Mouse (Mus musculus): ENCODE data around the gene Slc16a1.

The Slc16a1 gene

DNA sequence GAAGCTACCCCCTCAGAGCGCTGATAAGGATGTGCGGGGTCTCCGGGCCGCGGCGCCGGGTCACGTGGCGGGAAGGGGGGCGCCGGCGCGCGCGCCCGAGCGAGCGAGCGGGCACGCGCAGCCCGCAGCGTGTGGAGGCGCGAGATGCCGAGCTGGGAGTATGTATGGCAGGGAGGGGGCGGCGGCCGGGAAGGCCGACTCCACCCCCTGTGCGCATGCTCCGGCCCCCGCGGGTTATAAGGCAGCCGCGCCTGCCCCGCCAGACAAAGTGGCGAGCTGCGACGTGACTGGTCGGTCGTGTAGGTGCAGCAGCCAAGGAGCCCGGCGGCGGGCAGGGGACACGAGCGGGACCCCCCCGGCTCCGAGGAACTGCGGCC lies at the start of gene Slc16a1:
Slc16a1 (plus strand) TSS at position 266 of the 377 bp plus-strand sequence.
- peak; percentile 90 for DNase-seq

DNA sequence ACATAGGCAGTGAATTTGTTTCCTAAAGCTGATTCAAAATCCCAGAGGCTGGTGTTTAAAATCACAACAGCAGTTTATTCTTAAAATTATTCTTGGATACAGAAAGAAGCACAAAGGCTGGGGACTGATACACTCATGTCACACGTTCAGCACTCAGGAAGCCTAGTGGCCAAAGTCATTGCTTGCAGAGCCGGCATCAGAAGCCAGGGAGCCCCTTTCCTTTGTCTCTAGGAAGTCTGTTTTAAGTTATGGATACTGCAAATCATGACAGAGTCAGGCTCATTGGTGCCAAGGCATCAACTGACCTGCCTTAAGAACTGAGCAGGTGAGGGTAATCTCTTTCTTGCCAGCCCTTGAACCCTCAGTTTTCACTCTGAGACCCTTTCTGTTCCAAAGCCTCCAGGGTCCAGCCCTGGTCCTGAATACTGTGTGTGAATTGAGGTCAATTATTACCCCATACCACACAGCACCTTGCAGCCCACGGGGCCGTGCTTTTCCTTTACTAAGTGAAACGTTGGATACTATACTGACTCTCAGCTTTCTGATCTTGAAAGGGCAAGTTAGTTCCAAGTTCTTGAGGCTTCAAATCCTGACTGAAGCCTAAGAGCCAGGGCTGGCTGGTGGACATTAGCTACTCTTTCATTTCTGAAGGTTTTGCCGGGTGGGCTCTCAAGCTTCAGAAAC lies 41.9 kb upstream of the Slc16a1 start:
- no peak for DNase-seq

DNA sequence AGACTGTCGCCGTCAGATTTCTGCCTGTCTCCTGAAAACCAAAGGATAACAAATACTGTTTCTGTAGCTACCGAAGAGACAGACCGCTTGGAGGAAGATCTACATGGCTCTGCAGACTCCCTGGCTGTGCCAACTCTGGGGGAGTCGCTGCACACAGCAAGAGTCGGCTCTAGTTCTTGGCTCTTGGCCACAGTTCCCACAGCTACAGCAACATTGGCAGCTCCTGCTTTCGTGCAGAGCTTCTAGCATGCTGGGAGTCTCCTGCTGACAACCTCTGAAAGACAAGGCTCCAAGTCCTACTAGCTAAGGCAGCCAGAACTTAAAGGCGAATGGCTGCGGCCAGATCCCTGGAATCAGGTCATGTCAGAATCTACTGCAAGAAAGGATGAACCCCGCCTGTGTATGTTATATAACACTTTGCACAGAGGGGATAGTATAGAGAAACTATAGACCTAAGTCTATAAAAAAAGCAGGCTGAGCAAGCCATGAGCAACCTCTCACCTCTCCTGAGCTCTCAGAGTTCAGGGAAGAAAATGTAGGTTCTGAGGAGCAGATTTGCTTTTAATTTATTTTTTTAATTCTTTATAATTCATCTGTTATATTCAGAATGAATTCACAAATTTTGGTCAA lies 41.2 kb upstream of the Slc16a1 start:
- peak; percentile 77 for DNase-seq

DNA sequence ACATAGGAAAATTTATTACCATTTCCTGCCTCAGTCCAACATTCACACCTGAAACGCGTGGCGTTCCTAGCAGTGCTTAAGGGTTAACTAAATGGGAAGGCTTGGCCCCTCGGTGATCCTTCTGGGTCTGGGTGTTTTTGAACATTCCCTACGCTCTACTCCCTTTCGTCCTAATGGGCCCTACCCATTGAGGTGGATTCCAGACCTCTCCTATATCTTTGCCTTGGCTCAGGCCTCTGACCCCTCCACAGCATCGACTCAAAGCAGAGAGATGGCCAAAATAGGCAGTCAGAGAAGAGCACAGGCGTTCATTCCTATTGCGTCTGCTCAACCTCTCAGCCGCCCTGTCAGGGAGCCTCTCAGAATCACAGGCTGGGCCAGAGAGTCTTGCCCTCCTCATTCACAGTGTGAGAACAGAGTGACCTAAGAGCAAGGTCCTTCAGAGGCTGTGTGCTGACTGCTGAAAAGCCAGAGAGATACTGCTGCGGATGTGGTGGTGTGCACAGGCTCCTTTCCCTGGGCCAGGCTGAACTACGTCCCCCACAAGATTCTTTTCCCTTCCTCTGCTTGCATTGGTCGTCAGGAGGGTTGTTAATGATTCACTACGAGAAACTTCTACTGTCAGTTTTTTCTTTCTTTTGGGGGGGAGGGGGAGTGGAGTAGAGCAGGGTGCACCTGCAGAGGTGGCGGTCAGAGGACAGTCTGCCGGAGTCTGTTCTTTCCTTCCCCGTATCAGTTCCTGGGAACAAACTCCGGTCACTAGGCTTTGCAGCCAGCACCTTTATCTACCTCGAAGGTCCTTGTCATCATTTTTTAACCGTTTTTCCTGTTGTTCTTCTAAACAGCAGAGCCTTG lies 38.9 kb upstream of the Slc16a1 start:
- no peak for DNase-seq

DNA sequence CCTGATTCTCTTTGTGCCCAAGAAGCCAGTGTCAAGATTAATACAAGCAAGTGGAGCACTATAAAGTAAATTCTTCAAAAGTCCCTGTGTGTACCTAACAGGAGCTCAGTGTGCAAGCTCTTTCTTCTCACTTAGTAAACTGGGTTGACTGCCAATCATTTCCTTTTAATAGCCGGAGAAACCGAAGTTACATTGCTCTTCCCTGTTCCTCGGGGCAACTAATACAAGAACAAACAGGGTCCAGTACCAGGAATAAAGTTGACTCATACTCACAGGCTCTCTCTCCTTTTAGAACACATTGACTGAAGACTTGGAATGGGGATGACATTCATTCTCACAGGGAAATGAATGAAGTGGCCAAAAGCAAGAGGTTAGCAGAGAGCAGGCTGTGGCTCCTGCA lies 37.8 kb upstream of the Slc16a1 start:
- no peak for DNase-seq

DNA sequence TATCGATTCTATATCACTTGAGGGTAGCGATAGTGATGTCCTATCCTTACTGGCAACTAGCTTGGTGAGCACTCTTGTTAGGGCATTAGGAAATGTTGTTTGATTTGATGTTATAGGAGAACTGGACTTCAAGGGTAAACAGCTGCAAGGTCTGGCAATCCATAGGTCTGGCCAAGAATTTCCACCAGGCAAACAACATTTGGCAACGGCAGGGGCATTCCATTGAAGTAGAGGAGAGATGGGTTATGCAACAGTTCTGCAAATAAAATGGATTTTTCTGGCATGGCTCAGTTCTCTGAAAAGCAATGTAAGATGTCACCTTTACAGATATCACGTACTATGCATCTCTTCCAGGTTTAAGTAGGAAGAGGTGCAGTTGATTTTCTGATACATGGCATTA lies 36.8 kb upstream of the Slc16a1 start:
- no peak for DNase-seq

DNA sequence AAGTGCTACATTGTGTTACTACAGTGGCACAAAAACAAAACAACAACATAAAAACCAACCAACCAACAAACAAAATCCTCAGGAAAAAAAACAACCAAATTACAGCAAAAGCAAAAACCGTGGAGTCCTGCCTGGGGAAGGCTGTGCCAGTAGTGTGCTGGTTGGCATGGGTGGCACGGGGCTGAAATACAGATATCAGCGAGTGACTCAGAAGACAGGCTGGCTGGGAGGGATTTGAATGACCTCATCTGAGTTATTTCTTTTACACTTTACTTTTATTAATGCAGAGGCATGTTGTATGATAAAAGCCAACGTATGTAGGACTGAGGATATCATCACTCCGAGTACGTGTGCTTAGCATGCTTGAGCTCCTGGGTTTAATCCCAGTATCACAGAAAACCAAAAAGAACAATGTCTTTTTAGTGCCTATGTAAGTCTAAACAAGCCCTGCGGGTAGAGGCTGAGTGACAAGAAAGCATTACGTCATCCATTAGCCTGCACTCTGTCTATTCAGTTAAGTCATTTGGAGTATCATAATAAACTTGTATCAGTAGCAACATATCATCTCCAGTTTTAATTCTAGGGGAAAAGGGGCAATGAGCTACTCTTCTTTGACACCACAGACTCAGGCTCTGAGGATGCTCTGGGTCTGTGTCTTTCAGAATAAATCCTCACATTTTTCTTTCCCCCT lies 28.6 kb upstream of the Slc16a1 start:
- no peak for DNase-seq

DNA sequence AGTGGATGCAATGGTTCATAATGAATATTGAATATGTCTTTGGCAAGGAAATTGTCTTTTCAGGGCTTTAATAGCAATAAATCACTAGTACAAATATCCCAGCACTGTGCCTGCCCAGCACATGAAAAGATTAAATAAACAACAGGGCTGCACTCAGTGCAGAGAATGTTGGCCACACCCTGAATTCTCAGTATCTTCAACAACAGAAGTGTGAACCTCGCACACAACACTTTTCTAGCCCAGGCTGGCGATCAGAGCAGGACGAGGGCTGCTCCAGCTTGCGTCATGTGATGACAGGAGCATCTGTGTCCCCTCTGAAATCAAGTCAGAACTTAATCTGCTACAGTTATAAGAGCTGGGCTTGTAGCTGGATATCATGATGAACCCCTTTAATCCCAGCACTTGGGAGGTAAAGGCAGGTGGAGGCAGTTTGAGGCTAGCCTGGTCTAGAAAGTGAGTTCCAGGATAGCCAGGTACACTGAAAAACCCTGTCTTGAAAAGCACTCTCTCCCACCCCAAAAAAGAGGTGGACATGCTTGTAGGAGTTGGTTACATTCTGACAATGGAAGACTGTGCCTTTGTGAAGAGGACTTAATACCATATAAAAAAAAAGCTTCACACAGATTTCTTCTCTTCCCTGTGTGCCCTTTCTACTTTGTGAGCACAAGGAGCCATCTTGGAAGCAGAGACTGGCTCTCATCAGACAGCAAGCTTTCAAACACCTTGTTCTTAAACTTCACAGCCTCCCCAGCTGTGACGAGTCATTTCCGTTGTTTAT lies 27.8 kb upstream of the Slc16a1 start:
- DNase-seq: no peak

DNA sequence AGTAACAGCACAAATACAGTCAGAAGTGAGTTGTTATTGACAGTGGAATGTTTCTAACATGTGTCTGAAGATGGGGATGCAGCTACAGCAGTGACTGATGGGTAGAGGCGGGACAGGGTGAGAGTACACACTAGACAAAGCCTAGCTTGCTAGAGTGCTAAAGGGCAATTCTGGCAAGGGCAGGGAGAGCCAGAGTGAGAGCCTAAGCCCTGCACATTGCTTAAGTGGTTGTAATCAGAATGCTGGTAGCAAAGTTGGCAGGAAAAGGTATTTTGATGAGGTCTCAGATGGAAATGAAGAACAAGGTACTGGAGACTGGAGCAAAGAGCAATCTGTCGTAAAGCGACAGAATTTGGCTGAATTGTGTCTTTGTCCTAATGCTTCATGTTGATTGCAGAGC lies 26.5 kb upstream of the Slc16a1 start:
- no peak for DNase-seq

DNA sequence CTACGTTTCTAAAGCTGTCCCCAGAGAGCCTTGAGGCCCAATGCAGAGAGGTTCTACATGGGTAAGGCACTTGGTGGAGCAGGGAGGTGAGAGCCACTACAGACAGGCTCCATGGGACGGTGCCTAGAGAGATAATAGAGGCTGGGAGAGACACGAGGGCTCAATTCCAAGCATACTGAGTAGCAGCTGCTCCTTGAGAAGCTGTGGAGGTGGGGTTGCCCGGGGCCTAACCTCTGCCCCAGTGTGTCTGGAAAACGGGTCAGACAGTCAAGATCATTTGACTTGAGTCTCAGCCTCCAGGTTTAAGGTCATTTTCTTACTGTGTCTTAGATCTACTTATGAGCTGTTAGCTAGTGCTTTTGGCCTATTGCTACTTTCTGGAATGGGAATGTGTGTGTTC lies 25.4 kb upstream of the Slc16a1 start:
- no peak for DNase-seq

DNA sequence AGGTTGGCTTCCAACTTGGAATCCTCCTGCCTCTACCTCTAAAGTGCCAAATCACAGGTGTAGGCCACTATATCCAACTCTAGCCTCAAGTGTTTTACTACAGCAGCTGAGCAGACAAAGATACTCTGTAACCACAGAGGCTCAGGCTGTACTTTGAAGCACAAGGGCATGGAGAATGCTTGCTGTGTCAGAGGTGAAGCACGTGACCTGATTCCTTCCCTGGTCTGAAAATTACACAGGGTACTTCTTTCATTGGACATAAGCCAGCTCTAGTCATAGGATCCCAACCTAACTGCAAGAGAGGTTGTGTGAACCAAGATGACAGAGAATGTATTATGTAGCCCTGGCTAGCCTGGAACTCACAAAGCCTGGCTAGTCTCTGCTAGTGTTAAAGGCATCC lies 24.4 kb upstream of the Slc16a1 start:
- no peak for DNase-seq

DNA sequence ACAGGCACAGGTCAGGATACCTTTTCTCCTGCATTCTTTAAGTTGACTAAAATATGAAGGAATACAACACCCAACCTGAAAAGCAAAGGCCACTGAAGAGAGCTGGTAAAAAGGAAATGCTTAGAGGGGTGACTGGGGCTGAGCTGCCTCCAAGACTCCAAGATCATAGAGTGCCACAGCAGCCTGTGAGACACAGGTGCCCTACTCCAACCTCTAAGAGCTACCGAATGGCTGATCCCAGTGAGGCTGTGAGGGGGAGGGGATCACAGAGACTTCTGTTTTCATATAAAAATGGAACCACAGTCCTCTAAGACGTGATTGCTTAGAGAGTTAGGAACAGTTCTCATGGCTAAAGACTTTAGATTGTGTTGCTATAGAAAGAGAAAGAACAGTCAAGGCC lies 23.3 kb upstream of the Slc16a1 start:
- no peak for DNase-seq

DNA sequence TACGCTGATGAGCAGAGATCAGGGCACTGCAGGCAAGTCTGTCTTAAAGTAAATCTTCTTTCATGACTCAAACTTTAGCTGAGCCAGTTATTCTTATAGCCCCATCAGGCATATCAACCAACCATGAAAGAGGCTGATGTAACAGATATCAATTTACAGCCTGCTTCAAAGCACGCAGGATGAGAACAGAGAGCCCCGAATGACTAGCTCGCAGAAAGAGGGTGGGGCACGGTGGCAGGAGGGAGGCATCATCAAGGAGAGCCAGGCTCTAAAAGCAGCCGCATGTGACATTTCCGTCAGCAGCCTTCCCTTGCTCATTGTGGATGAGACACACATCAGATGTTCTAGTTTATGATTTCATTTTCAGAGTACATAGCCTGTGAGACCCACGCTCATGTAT lies 22.3 kb upstream of the Slc16a1 start:
- no peak for DNase-seq

DNA sequence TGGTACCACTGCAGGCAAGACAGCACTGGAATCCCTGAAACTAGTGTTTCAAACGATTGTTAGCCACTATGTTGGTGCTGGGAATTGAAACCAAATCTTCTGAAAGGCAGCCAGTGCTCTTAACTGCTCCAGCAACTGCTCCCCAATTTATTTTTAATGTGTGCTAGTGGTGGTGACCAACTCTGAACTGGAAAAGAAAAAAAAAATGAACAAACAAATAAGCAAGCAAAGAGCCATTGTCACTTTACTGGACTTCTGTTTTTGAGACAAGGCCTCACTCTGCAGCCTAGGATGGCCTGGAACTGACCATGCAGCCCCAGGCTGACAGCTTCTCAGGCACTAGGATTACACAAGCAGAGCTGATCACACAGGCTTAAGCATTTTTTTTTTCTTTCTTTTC lies 16.6 kb upstream of the Slc16a1 start:
- DNase-seq: no peak

DNA sequence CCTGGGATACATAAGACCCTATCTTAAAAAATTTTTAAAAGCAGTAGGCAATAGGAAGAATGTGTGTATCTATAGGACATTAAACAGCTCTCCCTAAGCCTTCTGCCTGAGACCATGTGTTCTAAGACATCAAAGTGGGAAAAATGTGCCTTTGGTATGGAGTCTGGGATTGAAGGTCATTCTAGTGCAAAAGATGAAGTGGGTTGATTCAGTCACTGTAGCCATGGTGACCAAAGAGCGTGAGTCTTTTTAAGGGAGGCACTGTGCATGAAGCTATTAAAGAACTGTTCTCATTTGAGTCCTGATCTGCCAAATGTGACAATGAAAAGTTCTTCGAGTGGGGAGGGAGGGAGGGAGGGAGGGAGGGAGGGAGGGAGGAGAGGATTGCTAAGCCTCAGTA lies 8.7 kb upstream of the Slc16a1 start:
- DNase-seq: no peak

DNA sequence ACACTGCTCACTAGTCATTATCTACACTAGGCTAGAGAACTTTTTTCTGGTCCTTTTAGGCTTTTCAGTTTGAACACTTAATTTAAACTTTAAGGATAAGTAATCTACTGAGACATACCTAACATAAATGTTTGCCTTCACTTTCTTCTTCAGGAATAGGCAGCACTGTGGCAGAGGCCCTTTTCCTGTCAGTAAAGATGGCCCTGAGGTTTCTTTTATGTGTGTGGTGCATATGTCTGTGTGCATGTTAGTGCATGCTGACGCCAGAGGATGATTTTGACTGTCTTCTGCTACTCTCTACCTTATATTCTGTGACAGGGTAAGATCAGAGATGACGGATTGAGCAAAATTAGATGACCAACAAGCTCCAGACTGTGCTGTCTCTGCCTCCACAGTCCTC lies 7.5 kb upstream of the Slc16a1 start:
- no peak for DNase-seq

DNA sequence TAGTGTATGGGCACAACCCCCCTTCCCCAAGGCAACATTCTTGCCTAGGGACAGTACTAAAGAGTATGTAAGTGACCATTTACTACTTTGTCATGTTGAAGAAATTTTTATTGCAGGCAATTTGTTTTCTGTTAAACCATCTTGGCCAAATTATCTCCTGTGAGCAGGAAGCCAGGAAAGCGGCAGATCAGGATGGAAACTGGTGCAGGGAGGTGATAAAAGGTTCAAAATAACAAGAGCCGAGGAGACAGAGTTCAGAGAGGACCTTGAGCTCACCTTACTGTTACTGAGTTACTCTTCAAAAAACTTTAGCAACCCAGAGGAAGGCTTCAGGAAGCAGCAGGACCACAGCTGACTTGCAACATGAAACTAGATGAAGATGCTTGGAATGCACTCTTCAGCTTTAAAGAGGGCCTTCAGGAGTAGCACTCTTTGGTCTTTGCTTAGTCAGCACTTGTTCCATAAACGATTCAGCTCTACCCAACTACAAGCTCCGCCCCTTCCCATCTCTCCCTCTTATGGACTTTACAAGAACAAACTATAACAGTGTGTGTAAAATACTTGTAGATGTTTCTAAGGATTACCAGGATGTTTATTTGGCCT lies 5.8 kb upstream of the Slc16a1 start:
- DNase-seq: no peak

DNA sequence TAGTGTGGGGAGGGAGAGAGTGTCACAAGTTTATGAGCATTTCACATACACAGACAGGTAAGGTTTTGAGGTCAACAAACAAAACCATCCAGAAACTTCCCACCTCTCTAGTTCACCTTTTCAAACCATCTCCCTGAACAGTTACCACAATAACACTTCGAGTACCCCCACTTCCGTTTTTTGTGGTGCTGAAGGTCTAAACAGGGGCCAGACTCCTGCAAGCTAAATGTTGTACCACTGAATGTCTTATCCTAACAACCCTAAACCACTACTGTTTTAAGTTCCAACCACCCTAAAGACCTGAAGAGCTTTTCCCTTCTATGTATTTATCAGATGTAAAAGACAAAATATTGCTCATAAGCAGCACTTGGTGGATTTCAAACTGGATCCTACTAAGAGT lies 2.0 kb upstream of the Slc16a1 start:
- DNase-seq: no peak

DNA sequence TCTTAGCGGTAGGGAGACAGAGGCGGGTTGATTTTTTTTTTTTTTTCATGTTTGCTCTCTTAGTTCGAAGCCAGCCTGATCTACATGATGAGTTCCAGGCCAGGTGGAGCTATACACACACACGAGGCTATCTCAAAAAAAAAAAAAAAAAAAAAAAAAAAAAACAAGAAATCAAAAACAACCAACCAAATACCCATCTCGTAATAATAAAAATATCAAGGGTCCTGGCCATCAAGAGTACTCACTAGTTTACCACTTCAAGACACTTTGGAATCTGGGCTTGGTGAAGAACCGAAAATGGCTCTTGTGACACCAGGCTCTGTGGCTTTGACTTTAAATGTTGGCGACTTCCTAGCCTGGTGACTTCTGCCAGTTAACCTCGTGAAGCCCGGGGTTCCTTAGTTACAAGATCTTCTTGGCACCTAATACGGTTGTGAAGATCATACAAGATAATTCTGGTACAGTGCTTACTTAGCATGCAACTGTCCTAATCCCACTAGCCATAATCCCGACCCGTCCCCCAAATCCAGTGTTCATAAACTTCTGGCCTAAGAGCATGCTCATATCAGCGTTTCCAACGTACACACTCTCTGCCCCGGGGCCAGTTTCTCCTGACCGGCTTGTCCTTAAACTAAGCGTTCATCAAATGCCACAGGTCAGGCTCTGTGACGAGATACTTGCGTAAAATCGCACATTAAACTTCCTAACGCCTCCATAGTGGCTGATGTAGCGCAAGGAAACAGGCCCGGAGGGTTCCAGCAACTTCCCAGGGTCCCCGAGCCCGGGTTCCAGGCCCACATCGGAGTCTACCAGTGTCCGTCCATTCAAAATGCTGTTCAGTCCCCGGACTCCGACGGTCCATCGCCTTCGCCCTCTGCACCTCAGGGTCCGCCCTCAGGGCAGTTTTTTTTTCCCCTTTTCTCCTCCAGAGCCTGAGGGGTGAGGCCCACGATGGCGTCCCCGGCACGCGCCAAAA lies 753 bp upstream of the Slc16a1 start:
- no peak for DNase-seq

DNA sequence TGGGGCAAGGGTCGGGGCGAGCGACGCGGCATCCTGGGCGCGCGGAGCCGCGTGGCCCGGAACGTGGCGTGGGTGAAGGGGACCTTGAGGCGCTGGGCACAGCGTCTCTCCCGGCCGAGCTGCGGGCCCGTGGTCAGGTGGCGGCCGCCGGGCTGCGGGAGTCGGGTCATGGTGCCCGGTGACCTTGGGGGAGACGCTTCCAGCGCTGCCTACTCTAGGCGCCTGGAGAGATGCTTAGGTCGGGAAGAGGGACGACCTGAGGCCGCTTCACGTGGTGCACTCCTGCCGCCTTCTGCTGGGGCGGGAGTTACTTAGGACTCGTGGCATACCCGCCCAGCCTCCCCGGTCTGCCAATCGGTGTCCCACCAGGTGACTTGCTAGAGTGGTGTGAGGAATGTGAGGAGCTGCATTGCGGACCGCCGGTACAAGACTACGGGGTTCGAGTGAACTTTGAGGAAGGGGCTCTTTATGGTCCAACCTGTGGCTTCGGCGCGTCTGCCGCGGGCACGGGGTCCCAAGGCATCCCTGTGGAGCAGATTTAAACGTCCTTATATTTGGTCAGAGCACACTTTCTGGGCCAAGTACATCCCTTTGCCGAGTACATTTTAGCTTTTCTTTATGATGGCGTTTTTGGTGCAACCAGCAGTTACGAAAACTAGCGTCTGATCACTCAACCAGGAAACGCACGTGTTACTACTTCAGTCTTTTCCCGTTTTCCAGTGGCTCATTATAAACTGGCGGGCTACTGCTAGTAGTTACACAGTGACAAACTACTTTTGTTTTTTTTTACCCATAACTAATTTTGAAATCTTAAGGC lies 672 bp downstream of the Slc16a1 start:
- peak; percentile 33 for DNase-seq
